Mouse (Mus musculus) midbrain, embryonic 11.5 days (tissue): Measurements from ENCODE around the gene Glmp. TPM values are rescaled to one million over a fixed set of nuclear protein-coding genes. Genes with fewer than 3 reads are reported as not detected.
"Not testable (repeated sequence)": the region's sequence is repeated elsewhere in the genome, so short reads cannot be mapped to it uniquely, and the experiment has no call there.

Experiments
- ATAC-seq: fragments of 200-750 bp; cut with Nextera tagmentation; 2 replicates; pipeline ENCODE4 v1.8.0; 2017; ENCODE audit warnings: moderate TSS enrichment, moderate library complexity; ENCODE audit not compliant: low FRiP score
- DNase-seq: peaks from one replicate; pipeline ENCODE4 v3.0.0; 2015; ENCODE audit warnings: low spot score; ENCODE audit errors: missing footprints
- H3K27ac ChIP-seq: fragments of 300-500 bp; sonication (generic); 2 replicates; pipeline ENCODE4 v1.5.1; 2014; ENCODE audit warnings: low read depth, low read length
- H3K27me3 ChIP-seq: fragments of 300-500 bp; sonication (generic); 2 replicates; pipeline ENCODE4 v1.6.1; 2014; ENCODE audit warnings: mild to moderate bottlenecking, low read length, moderate library complexity, mixed read lengths; ENCODE audit not compliant: control insufficient read depth, insufficient read depth
- H3K36me3 ChIP-seq: fragments of 300-500 bp; sonication (generic); 2 replicates; pipeline ENCODE4 v1.6.1; 2014; ENCODE audit warnings: mild to moderate bottlenecking, low read length, moderate library complexity, mixed read lengths; ENCODE audit not compliant: control insufficient read depth, insufficient read depth
- H3K4me1 ChIP-seq: fragments of 300-500 bp; sonication (generic); 2 replicates; pipeline ENCODE4 v1.6.1; 2014; ENCODE audit warnings: low read length; ENCODE audit not compliant: control insufficient read depth, insufficient read depth
- H3K4me2 ChIP-seq: fragments of 300-500 bp; sonication (generic); 2 replicates; pipeline ENCODE4 v1.6.1; 2014; ENCODE audit warnings: mild to moderate bottlenecking, moderate library complexity
- H3K4me3 ChIP-seq: fragments of 300-500 bp; sonication (generic); 2 replicates; pipeline ENCODE4 v1.5.1; 2014; ENCODE audit warnings: low read depth, low read length
- H3K9ac ChIP-seq: fragments of 300-500 bp; sonication (generic); 2 replicates; pipeline ENCODE4 v1.6.1; 2014; ENCODE audit warnings: low read length
- H3K9me3 ChIP-seq: fragments of 300-500 bp; sonication (generic); 2 replicates; pipeline ENCODE4 v1.6.1; 2016; ENCODE audit warnings: low read length; ENCODE audit not compliant: control insufficient read depth
- WGBS: fragments of 180-500 bp; shearing (Covaris S2); extraction: QIAGEN DNeasy Blood & Tissue Kit; methylation state at CpG from one replicate; pipeline ENCODE4 v1.1.7; 2014; 5-methylcytosine and 5-hydroxymethylcytosine counted together
- polyA plus RNA-seq: library from polyadenylated mRNA; unstranded; fragments of >200 nt; fragmentation: Nextera tagmentation; extraction: Ambion mirVana; gene quantifications from 2 replicates; pipeline ENCODE4 v1.2.1, GENCODE M21; 2014

The Glmp gene
- polyA plus RNA-seq, 1 experiment from 2014 or later: 73.7 TPM

- not testable (repeated sequence) for H3K27ac ChIP-seq, DNase-seq, H3K9ac ChIP-seq, ATAC-seq, H3K4me1 ChIP-seq, H3K9me3 ChIP-seq, H3K4me3 ChIP-seq, H3K27me3 ChIP-seq, H3K36me3 ChIP-seq, H3K4me2 ChIP-seq
- 82% methylated on average over 8 of the region's 10 CpGs for whole genome bisulfite sequencing
Measured at GRCm38 (mm10) chr3:88288133-88288713, 36.6 kb upstream of the Glmp start.

- H3K27me3 ChIP-seq: no peaks in the 10 kb centered on the region
- ATAC-seq: no peak
- no peak overlapping the region for H3K27ac ChIP-seq
- no peak for DNase-seq
- H3K9me3 ChIP-seq: no peaks in the 10 kb centered on the region
- no peaks in the 10 kb centered on the region for H3K36me3 ChIP-seq
- no peak overlapping the region for H3K9ac ChIP-seq
- WGBS: 54% methylated on average over 4 of the region's 4 CpGs
- H3K4me2 ChIP-seq: no peak overlapping the region
- H3K4me1 ChIP-seq: peaks cover 5% of the 10 kb centered on the region; the same call in 1 of the 2 replicates
- no peak overlapping the region for H3K4me3 ChIP-seq
Measured at GRCm38 (mm10) chr3:88291970-88292369, 32.9 kb upstream of the Glmp start.

GRCm38 (mm10) chr3:88295272-88295671 lies 29.6 kb upstream of the Glmp start:
- 74% methylated on average over 1 of the region's 1 CpGs for WGBS
- H3K9me3 ChIP-seq, H3K4me3 ChIP-seq, ATAC-seq, DNase-seq, H3K36me3 ChIP-seq, H3K9ac ChIP-seq, H3K27ac ChIP-seq, H3K27me3 ChIP-seq: not testable (repeated sequence)
- Histone ChIP-seq H3K4me1 (peaks cover 14% of the 10 kb centered on the region), H3K4me2 (peak overlapping the region; percentile 61; the same call in 1 of the 2 replicates)

GRCm38 (mm10) chr3:88296110-88296560 lies 28.7 kb upstream of the Glmp start:
- Histone ChIP-seq H3K9ac (peak overlapping the region; percentile 74), H3K4me3 (peak overlapping the region; percentile 43), H3K9me3 (no peaks in the 10 kb centered on the region), H3K4me2 (peak overlapping the region; percentile 61), H3K27me3 (no peaks in the 10 kb centered on the region), H3K36me3 (peaks cover 10% of the 10 kb centered on the region), H3K27ac (peak overlapping the region; percentile 81), H3K4me1 (peaks cover 14% of the 10 kb centered on the region)
- no peak for DNase-seq
- ATAC-seq: peak; percentile 38
- whole genome bisulfite sequencing: under 1% methylated on average over 12 of the region's 12 CpGs

- ATAC-seq: peak; percentile 99
- H3K4me1 ChIP-seq: peaks cover 14% of the 10 kb centered on the region
- peak within 1 kb of the TSS; percentile 82 for H3K4me2 ChIP-seq
- peaks cover 14% of the 10 kb centered on the region for H3K36me3 ChIP-seq
- peak within 1 kb of the TSS; percentile 74 for H3K9ac ChIP-seq
- H3K27me3 ChIP-seq: no peaks in the 10 kb centered on the region
- H3K9me3 ChIP-seq: no peaks in the 10 kb centered on the region
- DNase-seq: peak; percentile 99
- peak within 1 kb of the TSS; percentile 68 for H3K4me3 ChIP-seq
- WGBS: under 1% methylated on average over 44 of the region's 44 CpGs
- peak within 1 kb of the TSS; percentile 81 for H3K27ac ChIP-seq
Measured at GRCm38 (mm10) chr3:88296561-88297318, 28.1 kb upstream of the Glmp start, which contains the start of the genes Tsacc and Cct3. Tsacc (minus strand) TSS chr3:88296999. Cct3 (plus strand) TSS chr3:88297116.

- WGBS: under 1% methylated on average over 30 of the region's 30 CpGs
- Histone ChIP-seq H3K4me3 (peak overlapping the region; percentile 68), H3K9ac (peak overlapping the region; percentile 71), H3K27ac (peak overlapping the region; percentile 49), H3K9me3 (no peaks in the 10 kb centered on the region), H3K27me3 (no peaks in the 10 kb centered on the region), H3K36me3 (peaks cover 20% of the 10 kb centered on the region), H3K4me1 (peaks cover 14% of the 10 kb centered on the region), H3K4me2 (peak overlapping the region; percentile 82)
- ATAC-seq (no peak), DNase-seq (peak; percentile 96)
Measured at GRCm38 (mm10) chr3:88297321-88297851, 27.4 kb upstream of the Glmp start.

GRCm38 (mm10) chr3:88299172-88299571 lies 25.7 kb upstream of the Glmp start:
- H3K4me3 ChIP-seq: no peak overlapping the region
- H3K4me1 ChIP-seq: peaks cover 14% of the 10 kb centered on the region
- no peak overlapping the region for H3K9ac ChIP-seq
- H3K9me3 ChIP-seq: no peaks in the 10 kb centered on the region
- no peaks in the 10 kb centered on the region for H3K27me3 ChIP-seq
- DNase-seq (no peak), ATAC-seq (no peak)
- peaks cover 32% of the 10 kb centered on the region for H3K36me3 ChIP-seq
- no peak overlapping the region for H3K27ac ChIP-seq
- 93% methylated on average over 1 of the region's 1 CpGs for WGBS
- H3K4me2 ChIP-seq: no peak overlapping the region

- Histone ChIP-seq H3K4me1 (peaks cover 7% of the 10 kb centered on the region), H3K9me3 (no peaks in the 10 kb centered on the region), H3K9ac (no peak overlapping the region), H3K27me3 (no peaks in the 10 kb centered on the region), H3K36me3 (no peaks in the 10 kb centered on the region; the same call in 1 of the 2 replicates), H3K27ac (no peak overlapping the region), H3K4me3 (no peak overlapping the region), H3K4me2 (no peak overlapping the region)
- no peak for ATAC-seq
- no peak for DNase-seq
- 88% methylated on average over 5 of the region's 5 CpGs for WGBS
Measured at GRCm38 (mm10) chr3:88328956-88329355, 4.1 kb downstream of the Glmp start.

GRCm38 (mm10) chr3:88331282-88331681 lies 6.5 kb downstream of the Glmp start:
- no peak overlapping the region for H3K27ac ChIP-seq
- no peaks in the 10 kb centered on the region for H3K27me3 ChIP-seq
- no peak for DNase-seq
- H3K9me3 ChIP-seq: no peaks in the 10 kb centered on the region
- H3K4me3 ChIP-seq: no peak overlapping the region
- no peak overlapping the region for H3K4me2 ChIP-seq
- no peaks in the 10 kb centered on the region; the same call in 1 of the 2 replicates for H3K36me3 ChIP-seq
- no peak overlapping the region for H3K9ac ChIP-seq
- H3K4me1 ChIP-seq: peaks cover 4% of the 10 kb centered on the region
- 25% methylated on average over 2 of the region's 2 CpGs for WGBS
- ATAC-seq: no peak
